Mouse (Mus musculus): ENCODE measurements at regions not wholly inside any gene's neighbourhood (a gene's known extent, or its start where the extent isn't known, plus 50 kb on each side); places are given as distances from the start of the nearest gene placed in this dataset.

- intact Hi-C loops (cut with DNase I; ENCODE audit: low total_unique reads): no loop called here
- no peak for DNase-seq
Observed at GRCm38 (mm10) chr15:96755951-96756350, 56.4 kb upstream of the Slc38a2 start.

DNA sequence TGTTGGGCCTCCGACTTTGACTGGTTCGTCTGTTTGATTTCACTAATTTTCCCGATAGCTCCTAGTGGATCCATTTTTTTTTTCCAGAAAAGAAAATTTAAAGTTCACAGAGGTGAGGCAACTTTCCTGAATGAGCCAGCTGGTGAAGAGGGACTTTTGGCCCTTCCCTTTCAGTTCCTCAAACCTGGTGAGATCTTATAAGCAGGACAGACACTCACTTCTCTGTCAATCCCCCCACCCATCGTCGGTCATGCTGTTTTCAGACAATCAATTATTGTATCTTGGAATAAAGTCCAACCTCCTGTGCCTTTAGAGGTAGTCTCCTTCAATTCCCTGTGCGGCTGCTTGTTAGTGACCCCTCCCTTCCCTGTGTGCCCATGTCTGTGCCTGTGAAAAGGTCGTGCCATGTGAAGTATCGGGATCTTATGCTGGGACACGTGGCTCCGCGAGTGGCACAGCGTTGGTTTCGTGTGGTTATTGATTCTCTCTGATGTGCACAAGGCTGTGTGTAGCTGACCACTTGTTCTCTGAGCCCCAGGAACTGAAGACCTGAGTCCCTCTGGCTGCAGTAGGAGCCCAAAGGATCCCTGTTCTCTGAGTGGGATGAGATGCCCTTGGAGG is 55.9 kb upstream of the Slc38a2 start:
- intact Hi-C loops (cut with DNase I; ENCODE audit: low total_unique reads): no loop called here

GRCm38 (mm10) chr15:96754079-96754478 is 54.5 kb upstream of the Slc38a2 start:
- DNase-seq: no peak
- intact Hi-C loops (cut with DNase I; ENCODE audit: low total_unique reads): no loop called here

More for the DNA sequence above, 55.9 kb upstream of the Slc38a2 start:
- DNase-seq: no peak

GRCm38 (mm10) chr15:96752719-96753118 is 53.2 kb upstream of the Slc38a2 start:
- DNase-seq: no peak
- intact Hi-C loops (cut with DNase I; ENCODE audit: low total_unique reads): no loop called here

- DNase-seq: no peak
- intact Hi-C loops (cut with DNase I; ENCODE audit: low total_unique reads): no loop called here
Observed at GRCm38 (mm10) chr15:96752062-96752358, 52.5 kb upstream of the Slc38a2 start.

- no peak for DNase-seq
- intact Hi-C loops (cut with DNase I; ENCODE audit: low total_unique reads): no loop called here
Observed at GRCm38 (mm10) chr15:96751243-96752061, 51.9 kb upstream of the Slc38a2 start.

GRCm38 (mm10) chr15:96749534-96750256 is 50.2 kb upstream of the Slc38a2 start:
- intact Hi-C loops (cut with DNase I; ENCODE audit: low total_unique reads): no loop called here
- no peak for DNase-seq
